ENCODE assay signal across 8 mouse cellular contexts in the genomic region with DNA sequence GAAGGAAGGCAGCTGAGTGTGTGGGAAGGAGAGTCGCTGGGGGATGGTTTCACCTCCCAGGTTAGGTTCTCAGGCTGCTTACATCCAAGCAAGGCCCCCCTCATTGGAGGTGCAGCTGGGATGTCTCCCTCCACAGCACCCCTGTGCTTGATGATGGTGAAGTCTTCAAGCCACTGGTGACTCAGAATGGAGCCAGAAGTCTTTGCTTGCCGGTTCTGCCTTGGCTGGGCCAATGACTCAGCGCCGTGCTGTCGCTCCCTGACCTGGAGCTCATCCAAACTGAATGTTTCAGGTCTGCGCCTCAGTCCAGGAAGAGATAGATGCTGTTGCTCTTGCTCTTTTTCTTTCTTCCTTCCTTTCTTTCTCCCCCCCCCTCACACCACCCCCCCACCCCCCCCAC. TPM values are rescaled to one million over a fixed set of nuclear protein-coding genes. Genes with fewer than 3 reads are reported as not detected.
DNase-seq lines count a peak whose midpoint lies in the region; ATAC-seq and TF ChIP-seq lines count a peak whose summit lies in the region.

No protein-coding gene starts in this region.

- no peak for ATAC-seq in kidney, embryonic 15.5 days (replicated peaks; ENCODE audit: low FRiP score)
- no peak for ATAC-seq in heart, embryonic 13.5 days (ENCODE audit: extremely low read depth, insufficient number of reproducible peaks, low FRiP score, low TSS enrichment)

- no peak overlapping the region for H3K27ac ChIP-seq in kidney, embryonic 15.5 days
- H3K27ac ChIP-seq in heart, embryonic 13.5 days (replicated peaks), result peak overlapping the region; percentile 93

- TF ChIP-seq POLR2A in lung, adult 2 months (IDR thresholded peaks at IDR 0.05; ENCODE audit: borderline replicate concordance, extremely low read depth, low read depth, low read length), result no peak

- peak; percentile 60 for DNase-seq in kidney, adult 9 months
- DNase-seq in Muller cell, postnatal 12 days (ENCODE audit: inconsistent ontology term), result peak; percentile 83
- DNase-seq in cerebellum, adult 9-11 months, result peak; percentile 85
- DNase-seq in lung, adult 2 months, result peak; percentile 48
- peak; percentile 43 for DNase-seq in telencephalon, adult 2 months (ENCODE audit: low read depth, low spot score)
- no peak for DNase-seq in spleen, postnatal 14 days (ENCODE audit: low spot score in 2 of 2)

- no peak overlapping the region for H3K4me3 ChIP-seq in kidney, embryonic 15.5 days (replicated peaks)
- peak overlapping the region; percentile 29 for H3K4me3 ChIP-seq in heart, embryonic 13.5 days
- no peak overlapping the region for H3K4me3 ChIP-seq in lung, adult 2 months (replicated peaks; ENCODE audit: extremely low read depth, low read depth, low read length)

- peaks cover 65% of the 10 kb centered on the region for H3K4me1 ChIP-seq in kidney, embryonic 15.5 days
- peaks cover 100% of the 10 kb centered on the region for H3K4me1 ChIP-seq in heart, embryonic 13.5 days
- H3K4me1 ChIP-seq in lung, adult 2 months (ENCODE audit: control insufficient read depth, insufficient read depth, low read length), result peaks cover 48% of the 10 kb centered on the region

- H3K9ac ChIP-seq in kidney, embryonic 15.5 days, result no peak overlapping the region
- H3K9ac ChIP-seq in heart, embryonic 13.5 days, result peak overlapping the region; percentile 75

- WGBS in kidney, embryonic 15.5 days, result 47% methylated on average over 6 of the region's 6 CpGs
- 12% methylated on average over 6 of the region's 6 CpGs for WGBS in heart, embryonic 13.5 days
- WGBS in lung, adult 2 months, result 3% methylated on average over 6 of the region's 6 CpGs

- H3K4me2 ChIP-seq in kidney, embryonic 15.5 days, result no peak overlapping the region
- H3K4me2 ChIP-seq in heart, embryonic 13.5 days, result peak overlapping the region; percentile 59

- no peaks in the 10 kb centered on the region for H3K27me3 ChIP-seq in kidney, embryonic 15.5 days
- H3K27me3 ChIP-seq in heart, embryonic 13.5 days (replicated peaks), result no peaks in the 10 kb centered on the region

- H3K36me3 ChIP-seq in kidney, embryonic 15.5 days, result no peaks in the 10 kb centered on the region
- peaks cover 3% of the 10 kb centered on the region; the same call in 1 of the 2 replicates for H3K36me3 ChIP-seq in heart, embryonic 13.5 days

- no peak for TF ChIP-seq CTCF in lung, adult 2 months (IDR thresholded peaks at IDR 0.05; ENCODE audit: insufficient read depth, low read length)

- no peaks in the 10 kb centered on the region for H3K9me3 ChIP-seq in kidney, embryonic 15.5 days (replicated peaks)
- H3K9me3 ChIP-seq in heart, embryonic 13.5 days, result no peaks in the 10 kb centered on the region

RNA-seq across cellular contexts. Expression of gene Bag3, which starts 8.5 kb away (rescaled TPM):
- 12.7 and 14.2 TPM in 2 replicates for polyA plus RNA-seq in kidney, embryonic 15.5 days (2015; fragmentation: Nextera tagmentation; extraction: Ambion mirVana)
- polyA plus RNA-seq in heart, embryonic 13.5 days (2015; fragmentation: Nextera tagmentation; extraction: Ambion mirVana), result 21.5 and 22.6 TPM in 2 replicates
- polyA plus RNA-seq in lung, adult 2 months (2012; rRNA removed), result 58.6 and 60.3 TPM in 2 replicates

Comparison
In these comparisons a context has a peak if more than half of its experiments do, and no peak if none do; other contexts are left out.
1. DNase-seq: peak in kidney, adult 9 months (single experiment), Muller cell, postnatal 12 days (single experiment), cerebellum, adult 9-11 months (single experiment), lung, adult 2 months (single experiment) and telencephalon, adult 2 months (single experiment); none in spleen, postnatal 14 days (0 of 2).